In genomic region chr1:118954434-118955301, GRCm38 (mm10) we compare ENCODE assay signal across 8 mouse cellular contexts.
DNase-seq lines count a peak whose midpoint lies in the region; ATAC-seq lines count a peak whose summit lies in the region.

No protein-coding gene starts in this region.

- peak overlapping the region; percentile 35; the same call in 1 of the 2 replicates for H3K27ac ChIP-seq in midbrain, embryonic 15.5 days

- ATAC-seq in midbrain, embryonic 15.5 days (replicated peaks) = peak; percentile 85
- ATAC-seq in megakaryocyte-erythroid progenitor cell, adult 5-6 weeks (replicated peaks; ENCODE audit: low FRiP score, low TSS enrichment, poor library complexity, severe bottlenecking) = no peak

- 22% methylated on average over 10 of the region's 10 CpGs for WGBS in midbrain, embryonic 15.5 days

- no peak overlapping the region for H3K9ac ChIP-seq in midbrain, embryonic 15.5 days

- no peaks in the 10 kb centered on the region for H3K27me3 ChIP-seq in midbrain, embryonic 15.5 days (replicated peaks)

- peaks cover 10% of the 10 kb centered on the region for H3K4me1 ChIP-seq in midbrain, embryonic 15.5 days

- no peak overlapping the region for H3K4me3 ChIP-seq in midbrain, embryonic 15.5 days

- peak; percentile 79 to 83 for DNase-seq in cerebellum, postnatal 10 days
- DNase-seq in cerebellum, postnatal 25 days = no peak
- DNase-seq in testis, postnatal 10 days (ENCODE audit: low spot score) = peak; percentile 52
- DNase-seq in testis, postnatal 14 days (ENCODE audit: low spot score) = no peak
- DNase-seq in layer of hippocampus, adult 11-12 months (ENCODE audit: low spot score) = peak; percentile 41
- no peak for DNase-seq in spleen, postnatal 36 days (ENCODE audit: low spot score in 2 of 2)

- H3K9me3 ChIP-seq in midbrain, embryonic 15.5 days = no peaks in the 10 kb centered on the region

- no peaks in the 10 kb centered on the region for H3K36me3 ChIP-seq in midbrain, embryonic 15.5 days (replicated peaks)

- H3K4me2 ChIP-seq in midbrain, embryonic 15.5 days = no peak overlapping the region

Comparison
In these comparisons a context has a peak if more than half of its experiments do, and no peak if none do; other contexts are left out.
1. DNase-seq: peak in cerebellum, postnatal 10 days (2 of 2), testis, postnatal 10 days (single experiment) and layer of hippocampus, adult 11-12 months (single experiment); none in cerebellum, postnatal 25 days (0 of 2), testis, postnatal 14 days (single experiment) and spleen, postnatal 36 days (0 of 2).